Mouse (Mus musculus) cortical plate, adult 2 months (tissue): ENCODE data around the gene Nat8f1. TPM values are rescaled to one million over a fixed set of nuclear protein-coding genes. Genes with fewer than 3 reads are reported as not detected.
"Not testable (repeated sequence)": the region's sequence is repeated elsewhere in the genome, so short reads cannot be mapped to it uniquely, and the experiment has no call there.

Experiments used
- H3K27ac ChIP-seq: fragments of 200-500 bp; 2 replicates; pipeline ENCODE4 v1.5.1; 2012; ENCODE audit warnings: low read length, control low read depth, inconsistent platforms; ENCODE audit not compliant: insufficient read depth
- H3K4me1 ChIP-seq: fragments of 200-500 bp; 2 replicates; pipeline ENCODE4 v1.6.1; 2011; ENCODE audit warnings: low read length; ENCODE audit not compliant: control insufficient read depth, insufficient read depth
- H3K4me3 ChIP-seq: fragments of 200-500 bp; 2 replicates; pipeline ENCODE4 v1.5.1; 2011; ENCODE audit warnings: mild to moderate bottlenecking, low read length, control low read depth; ENCODE audit not compliant: insufficient read depth
- CTCF ChIP-seq: fragments of 200-500 bp; IDR thresholded peaks from 2 replicates; pipeline ENCODE4 v1.5.1; 2011; ENCODE audit warnings: mild to moderate bottlenecking, control low read depth, low read length; ENCODE audit not compliant: insufficient read depth; ENCODE audit errors: extremely low read depth
- POLR2A ChIP-seq: fragments of 200-500 bp; IDR thresholded peaks from 2 replicates; pipeline ENCODE4 v1.6.1; 2011; ENCODE audit warnings: mild to moderate bottlenecking, low read length, control low read depth; ENCODE audit not compliant: insufficient read depth; ENCODE audit errors: extremely low read depth
- polyA plus RNA-seq: library from polyadenylated mRNA; depleted of rRNA; stranded (reverse); fragments of >200 nt; gene quantifications from 2 replicates; pipeline ENCODE4 v1.2.3, GENCODE M21; 2012

Nat8f1 gene
- polyA plus RNA-seq, 1 experiment: 46.0 TPM

- Histone ChIP-seq H3K4me1 (no peaks in the 10 kb centered on the region), H3K4me3 (no peak overlapping the region), H3K27ac (no peak overlapping the region)
- TF ChIP-seq CTCF: no peak
- TF ChIP-seq POLR2A: no peak
Observed at GRCm38 (mm10) chr6:85934047-85934446, 18.6 kb upstream of the Nat8f1 start.

- Histone ChIP-seq H3K4me3 (no peak overlapping the region), H3K27ac (no peak overlapping the region), H3K4me1 (no peaks in the 10 kb centered on the region)
- TF ChIP-seq POLR2A (no peak), CTCF (no peak)
Observed at GRCm38 (mm10) chr6:85929312-85929711, 13.8 kb upstream of the Nat8f1 start.

- Histone ChIP-seq H3K27ac (no peak overlapping the region), H3K4me1 (no peaks in the 10 kb centered on the region), H3K4me3 (no peak overlapping the region)
- TF ChIP-seq POLR2A (no peak), CTCF (no peak)
Observed at GRCm38 (mm10) chr6:85927476-85928464, 12.3 kb upstream of the Nat8f1 start.

GRCm38 (mm10) chr6:85926709-85927108 is 11.2 kb upstream of the Nat8f1 start:
- H3K4me3 ChIP-seq: no peak overlapping the region
- H3K27ac ChIP-seq: no peak overlapping the region
- TF ChIP-seq POLR2A (no peak), CTCF (no peak)
- no peaks in the 10 kb centered on the region for H3K4me1 ChIP-seq

- TF ChIP-seq CTCF (no peak), POLR2A (no peak)
- H3K4me1 ChIP-seq: no peaks in the 10 kb centered on the region
- H3K27ac ChIP-seq: no peak overlapping the region
- no peak overlapping the region for H3K4me3 ChIP-seq
Observed at GRCm38 (mm10) chr6:85923643-85924042, 8.2 kb upstream of the Nat8f1 start.

GRCm38 (mm10) chr6:85919401-85919800 is 3.9 kb upstream of the Nat8f1 start:
- Histone ChIP-seq H3K4me3 (no peak overlapping the region), H3K27ac (no peak overlapping the region), H3K4me1 (no peaks in the 10 kb centered on the region)
- TF ChIP-seq POLR2A (no peak), CTCF (no peak)

- not testable (repeated sequence) for H3K4me1 ChIP-seq, H3K4me3 ChIP-seq
Observed at GRCm38 (mm10) chr6:85918341-85918740, 2.9 kb upstream of the Nat8f1 start.

GRCm38 (mm10) chr6:85916596-85916995 is 1.1 kb upstream of the Nat8f1 start:
- TF ChIP-seq CTCF (no peak), POLR2A (no peak)
- Histone ChIP-seq H3K27ac (no peak overlapping the region), H3K4me3 (peak overlapping the region; percentile 49), H3K4me1 (no peaks in the 10 kb centered on the region)

More at GRCm38 (mm10) chr6:85918341-85918740, 2.9 kb upstream of the Nat8f1 start:
- not testable (repeated sequence) for H3K27ac ChIP-seq

GRCm38 (mm10) chr6:85915141-85915538 is 347 bp downstream of the Nat8f1 start:
- Histone ChIP-seq H3K4me3 (peak overlapping the region; percentile 49), H3K4me1 (no peaks in the 10 kb centered on the region), H3K27ac (peak overlapping the region; percentile 62)
- TF ChIP-seq CTCF: no peak
- TF ChIP-seq POLR2A: no peak; the same call in 1 of the 2 replicates

- H3K4me1 ChIP-seq: no peaks in the 10 kb centered on the region
- H3K4me3 ChIP-seq: no peak within 1 kb of the TSS; the same call in 1 of the 2 replicates
- TF ChIP-seq POLR2A (no peak), CTCF (no peak)
- 0 out of 2 replicates have a peak within 1 kb of the TSS, but pooled peaks have one; percentile 10 for H3K27ac ChIP-seq
Observed at GRCm38 (mm10) chr6:85911587-85911986, 3.9 kb downstream of the Nat8f1 start, which contains the start of gene Tprkb. TSS of gene Tprkb (plus strand) at chr6:85911865.
